Mouse (Mus musculus): ENCODE measurements at regions not wholly inside any gene's neighbourhood (a gene's known extent, or its start where the extent isn't known, plus 50 kb on each side); places are given as distances from the start of the nearest gene placed in this dataset.
A peak's percentile ranks its signal among the peaks of the same experiment; 100 is the strongest.

- no peak for DNase-seq
Measured at GRCm38 (mm10) chr13:32536241-32536640, 197.7 kb upstream of the Gmds start.

- no peak for DNase-seq
Measured at GRCm38 (mm10) chr13:32535602-32536001, 197.1 kb upstream of the Gmds start.

- peak; percentile 24 for DNase-seq
Measured at GRCm38 (mm10) chr13:32530926-32531512, 192.5 kb upstream of the Gmds start.

- DNase-seq: peak; percentile 82
Measured at GRCm38 (mm10) chr13:32518611-32519344, 180.2 kb upstream of the Gmds start.

GRCm38 (mm10) chr13:32517514-32517913 lies 179.0 kb upstream of the Gmds start:
- peak; percentile 54 for DNase-seq

- peak; percentile 90 for DNase-seq
Measured at GRCm38 (mm10) chr13:32509231-32510023, 170.9 kb upstream of the Gmds start.

GRCm38 (mm10) chr13:32508447-32508846 lies 169.9 kb upstream of the Gmds start:
- DNase-seq: no peak

GRCm38 (mm10) chr13:32507825-32508224 lies 169.3 kb upstream of the Gmds start:
- no peak for DNase-seq

GRCm38 (mm10) chr13:32498205-32498790 lies 159.8 kb upstream of the Gmds start:
- DNase-seq: peak; percentile 69

- DNase-seq: peak; percentile 71
Measured at GRCm38 (mm10) chr13:32496263-32496662, 157.7 kb upstream of the Gmds start.

GRCm38 (mm10) chr13:32495063-32495462 lies 156.5 kb upstream of the Gmds start:
- DNase-seq: no peak

- no peak for DNase-seq
Measured at GRCm38 (mm10) chr13:32493806-32494205, 155.3 kb upstream of the Gmds start.

- peak; percentile 91 for DNase-seq
Measured at GRCm38 (mm10) chr13:32493309-32493708, 154.8 kb upstream of the Gmds start.

- no peak for DNase-seq
Measured at GRCm38 (mm10) chr13:32492566-32492965, 154.0 kb upstream of the Gmds start.

- DNase-seq: no peak
Measured at GRCm38 (mm10) chr13:32481444-32482058, 143.0 kb upstream of the Gmds start.

- peak; percentile 89 for DNase-seq
Measured at GRCm38 (mm10) chr13:32480029-32480428, 141.5 kb upstream of the Gmds start.

GRCm38 (mm10) chr13:32479118-32479818 lies 140.7 kb upstream of the Gmds start:
- DNase-seq: peak; percentile 94

GRCm38 (mm10) chr13:32465787-32466186 lies 127.2 kb upstream of the Gmds start:
- peak; percentile 60 for DNase-seq

GRCm38 (mm10) chr13:32465041-32465682 lies 126.6 kb upstream of the Gmds start:
- peak; percentile 74 for DNase-seq

- peak; percentile 76 for DNase-seq
Measured at GRCm38 (mm10) chr13:32454419-32455146, 116.0 kb upstream of the Gmds start.
